9 mouse cellular contexts compared by ENCODE assay signal in the genomic region with DNA sequence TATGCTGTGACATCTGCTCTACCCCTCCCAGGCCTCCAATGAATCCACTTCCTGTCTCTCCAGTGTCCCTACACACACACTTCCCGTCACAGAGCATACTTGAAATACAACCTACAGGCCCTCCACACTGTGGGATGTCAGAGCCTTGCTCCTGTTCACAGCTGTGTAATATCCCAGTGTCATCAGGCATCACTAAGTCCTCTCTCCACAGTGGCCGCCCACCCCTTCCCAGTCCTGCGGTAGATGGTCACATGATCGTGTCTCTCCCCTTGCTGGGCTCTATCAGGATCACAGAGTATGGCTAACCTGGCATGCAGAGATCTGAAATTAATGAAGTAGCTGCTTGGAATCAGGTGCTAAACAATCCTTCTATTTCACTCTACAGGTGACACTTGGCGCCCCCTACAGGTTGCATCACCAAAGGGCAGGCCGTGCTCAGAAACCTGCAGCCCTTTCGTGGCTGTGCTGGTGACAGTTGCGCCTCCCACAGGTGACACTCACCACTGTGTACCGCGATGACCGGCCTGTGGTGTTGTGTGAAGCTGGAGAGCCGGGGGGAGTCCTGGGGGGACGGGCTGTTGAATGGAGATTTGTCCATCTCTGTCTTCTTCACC. TPM values are rescaled to one million over a fixed set of nuclear protein-coding genes. Genes with fewer than 3 reads are reported as not detected.
DNase-seq lines count a peak whose midpoint lies in the region; ATAC-seq and TF ChIP-seq lines count a peak whose summit lies in the region.
"Had no signal": no experiment of that assay in that cellular context is flagged by ENCODE, and none has a peak within 500 bp of the region (broad histone marks: within the 10 kb centered on the region; RNA-seq: fewer than 3 reads in every experiment).

No protein-coding gene starts in this region.

- no peak for ATAC-seq in midbrain, embryonic 14.5 days (ENCODE audit: low FRiP score, low TSS enrichment)
- no peak for ATAC-seq in kidney, embryonic 16.5 days (ENCODE audit: low FRiP score, low TSS enrichment)

- WGBS in midbrain, embryonic 14.5 days = 49% methylated on average over 13 of the region's 13 CpGs
- 40% methylated on average over 13 of the region's 13 CpGs for WGBS in midbrain, embryonic 10.5 days
- 52% methylated on average over 13 of the region's 13 CpGs for WGBS in kidney, embryonic 16.5 days
- 56% methylated on average over 13 of the region's 13 CpGs for WGBS in small intestine, adult 2 months

- H3K36me3 ChIP-seq in midbrain, embryonic 14.5 days (ENCODE audit: control insufficient read depth, insufficient read depth, low read length) = peaks cover 35% of the 10 kb centered on the region
- peaks cover 5% of the 10 kb centered on the region; the same call in 1 of the 2 replicates for H3K36me3 ChIP-seq in midbrain, embryonic 10.5 days
- H3K36me3 ChIP-seq in kidney, embryonic 16.5 days (ENCODE audit: insufficient read depth, low read length) = peaks cover 33% of the 10 kb centered on the region; the same call in 1 of the 2 replicates
- peaks cover 7% of the 10 kb centered on the region; the same call in 1 of the 2 replicates for H3K36me3 ChIP-seq in small intestine, adult 2 months (ENCODE audit: control insufficient read depth, insufficient read depth, low read length)

- DNase-seq in adrenal gland, adult (ENCODE audit: inconsistent age in 2 of 2, low spot score in 1 of 2) = peak; percentile 63 to 85
- no peak for DNase-seq in adrenal gland, postnatal 4 days (ENCODE audit: low spot score in 2 of 2)
- peak; percentile 58 for DNase-seq in midbrain, embryonic 14.5 days
- DNase-seq in midbrain, embryonic 10.5 days (ENCODE audit: low spot score) = no peak
- peak; percentile 85 for DNase-seq in cerebellum, adult 8-10 months
- no peak for DNase-seq in frontal cortex, postnatal 25 days (ENCODE audit: low spot score in 2 of 2)

- H3K9ac ChIP-seq in midbrain, embryonic 14.5 days (replicated peaks; ENCODE audit: low read length) = no peak overlapping the region
- no peak overlapping the region for H3K9ac ChIP-seq in kidney, embryonic 16.5 days (replicated peaks; ENCODE audit: low read length)

- H3K27me3 ChIP-seq in midbrain, embryonic 14.5 days (ENCODE audit: control insufficient read depth, insufficient read depth, low read length) = peaks cover 18% of the 10 kb centered on the region; the same call in 1 of the 2 replicates
- peaks cover 88% of the 10 kb centered on the region for H3K27me3 ChIP-seq in midbrain, embryonic 10.5 days (ENCODE audit: low read depth, poor library complexity, severe bottlenecking)
- H3K27me3 ChIP-seq in kidney, embryonic 16.5 days (ENCODE audit: insufficient read depth, low read length) = no peaks in the 10 kb centered on the region
- H3K27me3 ChIP-seq in small intestine, adult 2 months (ENCODE audit: control insufficient read depth, insufficient read depth, low read length) = no peaks in the 10 kb centered on the region

- no peak overlapping the region for H3K4me3 ChIP-seq in midbrain, embryonic 14.5 days (replicated peaks; ENCODE audit: low read depth, low read length)
- H3K4me3 ChIP-seq in midbrain, embryonic 10.5 days = no peak overlapping the region
- no peak overlapping the region for H3K4me3 ChIP-seq in kidney, embryonic 16.5 days (ENCODE audit: low read length)
- no peak overlapping the region for H3K4me3 ChIP-seq in small intestine, adult 2 months (ENCODE audit: low read depth, low read length)
- H3K4me3 ChIP-seq: myocyte had no signal

- no peak overlapping the region for H3K4me2 ChIP-seq in midbrain, embryonic 14.5 days (ENCODE audit: low read length)
- no peak overlapping the region for H3K4me2 ChIP-seq in kidney, embryonic 16.5 days (replicated peaks; ENCODE audit: low read depth, low read length)

- H3K9me3 ChIP-seq in midbrain, embryonic 14.5 days (ENCODE audit: control insufficient read depth, low read length) = no peaks in the 10 kb centered on the region
- H3K9me3 ChIP-seq in midbrain, embryonic 10.5 days (replicated peaks) = no peaks in the 10 kb centered on the region
- H3K9me3 ChIP-seq in kidney, embryonic 16.5 days (ENCODE audit: low read length) = no peaks in the 10 kb centered on the region

- H3K27ac ChIP-seq in midbrain, embryonic 14.5 days (replicated peaks; ENCODE audit: low read depth, low read length) = no peak overlapping the region
- H3K27ac ChIP-seq in midbrain, embryonic 10.5 days (replicated peaks) = no peak overlapping the region
- H3K27ac ChIP-seq in kidney, embryonic 16.5 days (ENCODE audit: low read length) = peak overlapping the region; percentile 4; the same call in 1 of the 2 replicates
- no peak overlapping the region for H3K27ac ChIP-seq in small intestine, adult 2 months (ENCODE audit: insufficient read depth, low read depth, low read length)

- TF ChIP-seq POLR2A in small intestine, adult 2 months (IDR thresholded peaks at IDR 0.05; ENCODE audit: low read depth, low read length) = no peak

- peaks cover 44% of the 10 kb centered on the region for H3K4me1 ChIP-seq in midbrain, embryonic 14.5 days (ENCODE audit: control insufficient read depth, insufficient read depth, low read length)
- H3K4me1 ChIP-seq in midbrain, embryonic 10.5 days = peaks cover 86% of the 10 kb centered on the region
- peaks cover 79% of the 10 kb centered on the region for H3K4me1 ChIP-seq in kidney, embryonic 16.5 days (ENCODE audit: insufficient read depth, low read length)
- peaks cover 47% of the 10 kb centered on the region for H3K4me1 ChIP-seq in small intestine, adult 2 months (ENCODE audit: control insufficient read depth, insufficient read depth, insufficient read length, low read length)

- TF ChIP-seq CTCF in small intestine, adult 2 months (IDR thresholded peaks at IDR 0.05; ENCODE audit: extremely low read depth, insufficient read length, insufficient replicate concordance, low read depth, low read length) = peak; percentile 74; the same call in 1 of the 2 replicates

RNA-seq across cellular contexts. Expression of gene Smim24, which starts 12.8 kb away (rescaled TPM):
- total RNA-seq in adrenal gland, postnatal 4 days (2021) = 10 to 100 TPM in 1 of 2 experiments, 1 to 10 TPM in 1; 1.2 to 13.2 TPM
- 1.0 and 1.2 TPM in 2 replicates for polyA plus RNA-seq in midbrain, embryonic 14.5 days (2014; fragmentation: Nextera tagmentation; extraction: Ambion mirVana)
- 1.7 and 2.3 TPM in 2 replicates for polyA plus RNA-seq in midbrain, embryonic 10.5 days (2016; fragmentation: Nextera tagmentation; extraction: Ambion mirVana)
- polyA plus RNA-seq in kidney, embryonic 16.5 days (2015; fragmentation: Nextera tagmentation; extraction: Ambion mirVana) = 42.7 and 44.1 TPM in 2 replicates
- polyA plus RNA-seq in small intestine, adult 2 months (2012; rRNA removed) = 2,702 and 6,898 TPM in 2 replicates

RNA-seq across cellular contexts. Expression of gene Gm48552, which starts 16.9 kb away (rescaled TPM):
- total RNA-seq in adrenal gland, postnatal 4 days (2021) = 1 to 10 TPM; 2.6 to 4.1 TPM
- 1.3 and 2.9 TPM in 2 replicates for polyA plus RNA-seq in midbrain, embryonic 14.5 days (2014; fragmentation: Nextera tagmentation; extraction: Ambion mirVana)
- 1.7 and 2.9 TPM in 2 replicates for polyA plus RNA-seq in midbrain, embryonic 10.5 days (2016; fragmentation: Nextera tagmentation; extraction: Ambion mirVana)
- polyA plus RNA-seq in kidney, embryonic 16.5 days (2015; fragmentation: Nextera tagmentation; extraction: Ambion mirVana) = 1.4 and 1.6 TPM in 2 replicates
- 2.9 and 5.0 TPM in 2 replicates for polyA plus RNA-seq in small intestine, adult 2 months (2012; rRNA removed)

RNA-seq across cellular contexts. Expression of gene Gm48551, which starts 21.4 kb away (rescaled TPM):
- total RNA-seq in adrenal gland, postnatal 4 days (2021) = 1 to 10 TPM; 1.7 to 1.8 TPM
- 4.5 and 8.2 TPM in 2 replicates for polyA plus RNA-seq in midbrain, embryonic 14.5 days (2014; fragmentation: Nextera tagmentation; extraction: Ambion mirVana)
- 2.9 and 3.4 TPM in 2 replicates for polyA plus RNA-seq in midbrain, embryonic 10.5 days (2016; fragmentation: Nextera tagmentation; extraction: Ambion mirVana)
- 5.0 and 5.2 TPM in 2 replicates for polyA plus RNA-seq in kidney, embryonic 16.5 days (2015; fragmentation: Nextera tagmentation; extraction: Ambion mirVana)
- 1.8 and 4.8 TPM in 2 replicates for polyA plus RNA-seq in small intestine, adult 2 months (2012; rRNA removed)

RNA-seq across cellular contexts. Expression of gene Dohh, which starts 21.5 kb away (rescaled TPM):
- 10 to 100 TPM; 49.4 to 49.7 TPM for total RNA-seq in adrenal gland, postnatal 4 days (2021)
- 59.5 and 79.6 TPM in 2 replicates for polyA plus RNA-seq in midbrain, embryonic 14.5 days (2014; fragmentation: Nextera tagmentation; extraction: Ambion mirVana)
- polyA plus RNA-seq in midbrain, embryonic 10.5 days (2016; fragmentation: Nextera tagmentation; extraction: Ambion mirVana) = 93.4 and 98.7 TPM in 2 replicates
- polyA plus RNA-seq in kidney, embryonic 16.5 days (2015; fragmentation: Nextera tagmentation; extraction: Ambion mirVana) = 87.6 and 104 TPM in 2 replicates
- polyA plus RNA-seq in small intestine, adult 2 months (2012; rRNA removed) = 86.8 and 113 TPM in 2 replicates

RNA-seq across cellular contexts. Expression of gene Fzr1, which starts 27.4 kb away (rescaled TPM):
- total RNA-seq in adrenal gland, postnatal 4 days (2021) = 10 to 100 TPM; 69.1 to 70.7 TPM
- 122 and 146 TPM in 2 replicates for polyA plus RNA-seq in midbrain, embryonic 14.5 days (2014; fragmentation: Nextera tagmentation; extraction: Ambion mirVana)
- 138 and 146 TPM in 2 replicates for polyA plus RNA-seq in midbrain, embryonic 10.5 days (2016; fragmentation: Nextera tagmentation; extraction: Ambion mirVana)
- polyA plus RNA-seq in kidney, embryonic 16.5 days (2015; fragmentation: Nextera tagmentation; extraction: Ambion mirVana) = 111 and 115 TPM in 2 replicates
- 70.5 and 132 TPM in 2 replicates for polyA plus RNA-seq in small intestine, adult 2 months (2012; rRNA removed)

Comparison
In these comparisons a context has a peak if more than half of its experiments do, and no peak if none do; other contexts are left out.
1. DNase-seq: peak in adrenal gland, adult (2 of 2), midbrain, embryonic 14.5 days (single experiment) and cerebellum, adult 8-10 months (single experiment); none in adrenal gland, postnatal 4 days (0 of 2), midbrain, embryonic 10.5 days (single experiment) and frontal cortex, postnatal 25 days (0 of 2).
2. RNA of gene Smim24, which starts 12.8 kb away (polyA plus RNA-seq): 2,702 to 6,898 TPM in small intestine, adult 2 months; 42.7 to 44.1 TPM in kidney, embryonic 16.5 days, 1.7 to 2.3 TPM in midbrain, embryonic 10.5 days and 1.0 to 1.2 TPM in midbrain, embryonic 14.5 days; every median in the first group is over 10 times any median in the second.